Mouse (Mus musculus) midbrain, embryonic 12.5 days (tissue): ENCODE measurements around the gene Vma21. TPM values are rescaled to one million over a fixed set of nuclear protein-coding genes. Genes with fewer than 3 reads are reported as not detected.

Experiments
- polyA plus RNA-seq: library from polyadenylated mRNA; unstranded; fragments of >200 nt; fragmentation: Nextera tagmentation; extraction: Ambion mirVana; gene quantifications from 2 replicates; pipeline ENCODE4 v1.2.1, GENCODE M21; 2016

Vma21 gene
- polyA plus RNA-seq, 1 experiment from 2014 or later: 50.3 TPM

Other genes with a start within 250 kb of the Vma21 start
- gene Gpr50, start 152.3 kb upstream of the Vma21 start, polyA plus RNA-seq: 0.78 and 1.1 TPM in 2 replicates
- gene Gm1141, start 105.1 kb downstream of the Vma21 start, polyA plus RNA-seq: not detected in 2 replicates
- gene Prrg3, start 146.7 kb downstream of the Vma21 start, polyA plus RNA-seq: 9.3 and 12.4 TPM in 2 replicates
- not detected in 2 replicates for gene Fate1, start 157.1 kb downstream of the Vma21 start, polyA plus RNA-seq
- gene Cnga2, start 175.9 kb downstream of the Vma21 start, polyA plus RNA-seq: 0.07 TPM in 1 of 2 replicates, not detected in the other